Mouse (Mus musculus) forebrain, embryonic 14.5 days (tissue): ENCODE results near the gene H2al3. TPM values are rescaled to one million over a fixed set of nuclear protein-coding genes. Genes with fewer than 3 reads are reported as not detected.

Experiments used
- ATAC-seq: fragments of 200-750 bp; cut with Nextera tagmentation; 2 replicates; pipeline ENCODE4 v1.8.0; 2017; ENCODE audit warnings: mild to moderate bottlenecking, moderate library complexity
- DNase-seq: peaks from one replicate; pipeline ENCODE4 v3.0.0-alpha.2; 2015; ENCODE audit warnings: low spot score
- H3K27ac ChIP-seq: fragments of 300-500 bp; sonication (generic); 2 replicates; pipeline ENCODE4 v1.5.1; 2014; ENCODE audit warnings: low read depth, mild to moderate bottlenecking, control low read depth, low read length, moderate library complexity
- H3K27me3 ChIP-seq: fragments of 300-500 bp; sonication (generic); replicated peaks from 2 replicates; pipeline ENCODE4 v1.6.1; 2014; ENCODE audit warnings: low read length, control low read depth, mixed read lengths; ENCODE audit not compliant: control insufficient read depth, insufficient read depth
- H3K36me3 ChIP-seq: fragments of 300-500 bp; sonication (generic); 2 replicates; pipeline ENCODE4 v1.6.1; 2014; ENCODE audit warnings: low read length, control low read depth; ENCODE audit not compliant: control insufficient read depth, insufficient read depth
- H3K4me1 ChIP-seq: fragments of 300-500 bp; sonication (generic); 2 replicates; pipeline ENCODE4 v1.6.1; 2014; ENCODE audit warnings: antibody characterized with exemption, low read length, control low read depth; ENCODE audit not compliant: control insufficient read depth, insufficient read depth
- H3K4me2 ChIP-seq: fragments of 300-500 bp; sonication (generic); 2 replicates; pipeline ENCODE4 v1.6.1; 2014; ENCODE audit warnings: mild to moderate bottlenecking, control low read depth, low read length
- H3K4me3 ChIP-seq: fragments of 300-500 bp; sonication (generic); 2 replicates; pipeline ENCODE4 v1.5.1; 2014; ENCODE audit warnings: low read depth, low read length, control low read depth
- H3K9ac ChIP-seq: fragments of 300-500 bp; sonication (generic); 2 replicates; pipeline ENCODE4 v1.6.1; 2014; ENCODE audit warnings: mild to moderate bottlenecking, low read length, control low read depth, moderate library complexity
- H3K9me3 ChIP-seq: fragments of 300-500 bp; sonication (generic); replicated peaks from 2 replicates; pipeline ENCODE4 v1.6.1; 2016; ENCODE audit warnings: low read length, control low read depth, mixed read lengths; ENCODE audit not compliant: control insufficient read depth
- WGBS: fragments of 180-500 bp; shearing (Covaris S2); extraction: QIAGEN DNeasy Blood & Tissue Kit; methylation state at CpG from one replicate; pipeline ENCODE4 v1.1.7; 2014; 5-methylcytosine and 5-hydroxymethylcytosine counted together
- polyA plus RNA-seq: library from polyadenylated mRNA; unstranded; fragments of >200 nt; fragmentation: Nextera tagmentation; extraction: Ambion mirVana; gene quantifications from 2 replicates; pipeline ENCODE4 v1.2.1, GENCODE M21; 2014

The H2al3 gene
- not detected in 2 replicates for polyA plus RNA-seq

DNA sequence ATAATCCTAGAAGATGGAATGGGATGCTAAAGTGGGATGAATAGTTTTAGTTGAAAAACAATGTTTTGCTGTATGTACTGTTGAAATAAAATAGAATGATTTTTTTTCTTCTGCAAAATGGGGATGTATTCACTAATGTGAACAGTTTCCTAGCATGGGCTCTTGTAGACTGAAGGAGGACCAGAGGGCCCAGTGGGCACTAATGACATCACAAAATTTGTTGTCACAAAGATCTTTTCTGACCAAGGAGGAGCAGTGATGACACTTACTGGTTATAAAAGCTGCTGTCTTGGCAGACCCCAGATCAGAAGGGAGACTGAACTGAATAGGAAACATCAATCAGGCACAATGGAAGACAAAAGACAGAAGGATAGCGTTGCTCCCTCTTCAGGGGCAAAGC is at the start of gene H2al3:
H2al3 (plus strand) TSS at position 301 of the 400 bp plus-strand sequence.
- WGBS, result 41% methylated on average over 1 of the region's 1 CpGs
- H3K27ac ChIP-seq, result no peak within 1 kb of the TSS
- no peaks in the 10 kb centered on the region for H3K4me1 ChIP-seq
- no peaks in the 10 kb centered on the region for H3K9me3 ChIP-seq
- ATAC-seq (no peak), DNase-seq (no peak)
- H3K9ac ChIP-seq, result no peak within 1 kb of the TSS
- no peak within 1 kb of the TSS for H3K4me2 ChIP-seq
- H3K36me3 ChIP-seq, result no peaks in the 10 kb centered on the region
- H3K27me3 ChIP-seq, result no peaks in the 10 kb centered on the region
- no peak within 1 kb of the TSS for H3K4me3 ChIP-seq

DNA sequence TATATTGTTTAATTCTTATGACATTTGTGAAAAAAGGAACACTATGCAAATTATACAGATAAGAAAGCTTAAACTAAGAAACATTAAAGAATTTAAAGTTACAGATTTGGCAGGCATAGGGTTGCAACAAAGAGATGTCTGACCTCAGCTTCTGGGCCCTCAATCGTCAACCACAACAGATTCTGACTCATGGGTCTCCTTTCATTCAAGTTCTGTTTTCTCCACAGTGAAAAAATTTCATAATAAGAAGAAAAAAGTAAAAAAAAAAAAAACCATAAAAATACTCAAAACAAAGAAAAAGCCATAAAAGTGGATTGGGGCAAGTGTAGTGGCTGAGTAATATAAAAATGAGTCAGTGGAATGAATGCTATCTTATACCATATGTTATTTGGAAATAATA is 39.4 kb upstream of the H2al3 start:
- Histone ChIP-seq H3K9ac (no peak overlapping the region), H3K36me3 (no peaks in the 10 kb centered on the region), H3K27me3 (no peaks in the 10 kb centered on the region), H3K27ac (no peak overlapping the region), H3K4me2 (no peak overlapping the region), H3K4me1 (no peaks in the 10 kb centered on the region), H3K4me3 (no peak overlapping the region), H3K9me3 (no peaks in the 10 kb centered on the region)
- ATAC-seq, result no peak
- DNase-seq, result no peak
- WGBS, result 79% methylated on average over 1 of the region's 1 CpGs

DNA sequence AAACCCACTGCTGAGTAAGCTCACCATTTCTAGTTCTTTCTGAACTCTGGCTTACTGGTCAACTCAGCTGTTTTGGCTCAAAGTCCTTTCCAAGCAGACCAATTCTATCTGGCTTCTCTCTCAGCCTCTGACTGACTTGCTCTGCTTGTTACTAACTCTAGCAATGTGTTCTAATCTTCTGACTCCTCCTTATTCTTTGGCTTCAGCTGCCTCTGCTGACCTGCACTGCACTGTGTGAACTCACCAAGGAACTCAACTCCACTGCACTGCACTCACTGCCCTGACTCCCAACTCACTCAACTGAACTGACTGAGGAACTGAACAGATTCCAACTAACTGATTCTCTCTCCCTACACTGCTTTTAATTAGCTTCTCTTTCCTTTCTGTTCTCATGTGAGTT is 37.0 kb upstream of the H2al3 start:
- H3K4me3 ChIP-seq, result no peak overlapping the region
- no peaks in the 10 kb centered on the region for H3K36me3 ChIP-seq
- H3K9me3 ChIP-seq, result no peaks in the 10 kb centered on the region
- no peak overlapping the region for H3K4me2 ChIP-seq
- ATAC-seq (no peak), DNase-seq (no peak)
- H3K9ac ChIP-seq, result no peak overlapping the region
- H3K27me3 ChIP-seq, result no peaks in the 10 kb centered on the region
- no peak overlapping the region for H3K27ac ChIP-seq
- H3K4me1 ChIP-seq, result no peaks in the 10 kb centered on the region

DNA sequence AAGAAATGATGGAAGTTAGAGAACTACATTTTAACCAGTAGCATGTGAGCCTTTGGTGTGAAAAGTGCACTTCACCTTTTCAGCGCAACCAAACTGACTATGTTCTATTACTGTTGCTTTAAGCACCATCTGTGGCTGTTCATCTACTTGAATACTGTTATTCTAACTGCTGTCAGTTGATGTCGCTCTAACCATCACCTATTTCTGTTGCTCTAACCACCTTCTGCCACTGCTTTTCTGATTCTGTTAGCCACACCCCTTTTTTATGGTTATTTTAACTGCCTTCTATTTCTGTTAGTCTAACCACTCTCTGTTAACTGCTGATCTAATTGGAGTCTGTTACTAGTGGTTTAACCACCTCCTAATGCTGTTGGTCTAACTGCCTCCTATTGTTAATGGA is 14.7 kb upstream of the H2al3 start:
- H3K4me2 ChIP-seq, result no peak overlapping the region
- H3K4me1 ChIP-seq, result no peaks in the 10 kb centered on the region
- H3K9ac ChIP-seq, result no peak overlapping the region
- 74% methylated on average over 2 of the region's 2 CpGs for WGBS
- H3K27ac ChIP-seq, result no peak overlapping the region
- H3K4me3 ChIP-seq, result no peak overlapping the region
- H3K27me3 ChIP-seq, result no peaks in the 10 kb centered on the region
- no peak for ATAC-seq
- no peaks in the 10 kb centered on the region for H3K36me3 ChIP-seq
- DNase-seq, result peak; percentile 0
- H3K9me3 ChIP-seq, result no peaks in the 10 kb centered on the region

DNA sequence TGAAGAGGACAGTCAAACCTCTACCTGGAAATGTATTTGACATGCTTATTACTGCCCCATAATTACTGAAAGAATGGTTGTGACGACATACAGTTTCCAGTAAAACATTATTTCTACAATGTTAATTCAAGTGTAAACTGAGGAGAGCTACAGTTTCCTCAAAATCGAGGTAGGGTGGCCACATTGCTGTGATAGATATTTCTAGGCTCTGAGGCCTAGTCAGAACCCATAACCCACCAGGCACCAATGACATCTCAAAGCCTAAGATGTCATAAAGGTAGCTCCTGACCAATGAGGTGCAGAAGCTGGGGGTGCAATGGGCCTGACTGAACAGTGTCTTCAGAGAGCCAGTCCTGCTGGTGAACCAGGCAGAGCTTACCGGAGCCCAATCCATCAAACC is 2.9 kb upstream of the H2al3 start, which contains the start of gene Hypm:
Hypm (plus strand) TSS at position 301 of the 400 bp plus-strand sequence.
- WGBS, result 77% methylated on average over 3 of the region's 3 CpGs
- ATAC-seq (no peak), DNase-seq (no peak)
- no peak within 1 kb of the TSS for H3K4me3 ChIP-seq
- no peak within 1 kb of the TSS for H3K4me2 ChIP-seq
- no peaks in the 10 kb centered on the region for H3K4me1 ChIP-seq
- H3K9ac ChIP-seq, result no peak within 1 kb of the TSS
- H3K36me3 ChIP-seq, result no peaks in the 10 kb centered on the region
- no peaks in the 10 kb centered on the region for H3K27me3 ChIP-seq
- no peak within 1 kb of the TSS for H3K27ac ChIP-seq
- no peaks in the 10 kb centered on the region for H3K9me3 ChIP-seq

DNA sequence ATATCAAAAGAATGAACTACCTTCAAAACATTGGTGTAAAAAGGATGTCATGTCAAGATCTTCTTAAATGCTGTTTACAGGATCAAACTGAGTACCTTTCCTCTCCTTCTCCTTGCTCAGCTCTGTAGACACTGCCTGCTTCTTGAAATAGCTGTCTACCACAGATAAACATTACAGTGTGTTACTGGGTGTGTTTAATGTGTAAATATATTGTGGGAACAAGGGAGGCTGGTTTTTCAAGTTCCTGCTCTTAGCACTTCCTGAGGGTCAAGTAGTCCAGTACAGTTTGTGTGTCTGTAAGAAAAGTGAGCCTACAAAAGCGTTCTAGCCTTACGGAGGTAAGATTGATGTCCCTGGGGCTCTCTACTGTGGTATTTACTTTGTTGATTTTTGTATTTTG is 12.4 kb downstream of the H2al3 start:
- Histone ChIP-seq H3K36me3 (no peaks in the 10 kb centered on the region), H3K4me3 (no peak overlapping the region), H3K27me3 (no peaks in the 10 kb centered on the region), H3K4me1 (no peaks in the 10 kb centered on the region), H3K4me2 (no peak overlapping the region), H3K27ac (no peak overlapping the region), H3K9me3 (no peaks in the 10 kb centered on the region), H3K9ac (no peak overlapping the region)
- no peak for DNase-seq
- WGBS, result 91% methylated on average over 2 of the region's 2 CpGs
- ATAC-seq, result no peak

DNA sequence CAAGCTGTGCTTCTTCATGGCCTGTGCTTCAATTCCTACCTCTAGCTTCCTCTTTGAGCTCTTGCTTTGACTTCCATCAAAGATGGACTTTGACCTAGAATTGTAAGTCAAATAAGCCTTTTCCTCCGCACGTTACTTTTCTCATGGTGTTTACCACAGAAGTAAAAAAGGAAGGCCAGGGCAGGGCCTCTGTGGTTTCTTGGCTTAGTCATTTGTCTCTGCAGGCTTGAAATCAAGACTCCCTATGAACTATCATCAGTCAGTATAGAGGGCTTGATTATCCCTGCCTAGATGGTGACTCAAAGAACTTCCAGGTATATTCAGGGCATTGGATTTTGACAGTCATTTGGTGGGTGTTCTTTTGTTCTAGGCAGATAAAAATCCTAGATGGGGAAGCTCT is 26.0 kb downstream of the H2al3 start:
- ATAC-seq (no peak), DNase-seq (no peak)
- no peaks in the 10 kb centered on the region for H3K36me3 ChIP-seq
- H3K27me3 ChIP-seq, result no peaks in the 10 kb centered on the region
- H3K4me2 ChIP-seq, result no peak overlapping the region
- H3K4me1 ChIP-seq, result no peaks in the 10 kb centered on the region
- no peak overlapping the region for H3K4me3 ChIP-seq
- no peaks in the 10 kb centered on the region for H3K9me3 ChIP-seq
- WGBS, result 86% methylated on average over 2 of the region's 2 CpGs
- no peak overlapping the region for H3K9ac ChIP-seq
- no peak overlapping the region for H3K27ac ChIP-seq

DNA sequence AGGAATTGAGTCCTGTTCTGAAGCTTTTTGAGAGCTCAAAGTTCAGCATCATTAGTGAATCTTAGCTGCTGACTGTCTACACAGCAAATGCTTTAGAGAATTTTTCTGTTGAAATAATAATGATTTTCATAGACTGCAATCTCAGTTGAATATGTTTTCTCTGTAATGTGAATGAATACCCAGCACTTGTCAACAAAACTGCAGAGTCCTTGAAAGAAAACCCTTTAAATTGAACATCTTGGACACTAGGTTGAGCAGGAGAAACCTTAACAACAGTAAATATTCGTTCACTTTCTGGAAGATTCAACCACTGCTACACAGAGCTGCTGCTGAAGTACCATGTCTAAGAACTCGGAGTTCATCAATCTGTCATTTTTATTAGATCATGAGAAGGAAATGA is 35.8 kb downstream of the H2al3 start, which contains the start of gene Sytl5:
Sytl5 (plus strand) TSS at position 301 of the 400 bp plus-strand sequence.
- H3K4me2 ChIP-seq, result no peak within 1 kb of the TSS
- ATAC-seq (no peak), DNase-seq (no peak)
- WGBS, result 64% methylated on average over 2 of the region's 2 CpGs
- H3K9ac ChIP-seq, result no peak within 1 kb of the TSS
- no peak within 1 kb of the TSS for H3K4me3 ChIP-seq
- no peaks in the 10 kb centered on the region for H3K36me3 ChIP-seq
- no peaks in the 10 kb centered on the region for H3K9me3 ChIP-seq
- no peak within 1 kb of the TSS for H3K27ac ChIP-seq
- H3K27me3 ChIP-seq, result no peaks in the 10 kb centered on the region
- no peaks in the 10 kb centered on the region for H3K4me1 ChIP-seq
